Mouse (Mus musculus): ENCODE measurements around the gene Shisa5.

GRCm38 (mm10) chr9:109039681-109040080, 1.3 kb downstream of the Shisa5 start:
- TF ChIP-seq CTCF (IDR thresholded peaks at IDR 0.05; ENCODE audit: borderline replicate concordance, extremely low read depth, insufficient read depth, insufficient read length) (no peak), POLR2A (IDR thresholded peaks at IDR 0.05; ENCODE audit: borderline replicate concordance, extremely low read depth, insufficient read depth, insufficient read length, poor library complexity, severe bottlenecking) (no peak)

All from brain, embryonic 14.5 days (tissue).